1 mouse cellular context compared by ENCODE assay signal in genomic region chr5:53326023-53326422, GRCm38 (mm10).
TF ChIP-seq lines count a peak whose summit lies in the region.

No protein-coding gene starts in this region.

TF ChIP-seq in CH12.LX, 34 proteins besides CTCF, POLR2A, EP300 and RAD21 (continued from another document):
- no peak for TF ChIP-seq GABPA (IDR thresholded peaks at IDR 0.05; ENCODE audit: insufficient replicate concordance, low read depth, low read length)
- TF ChIP-seq ELF1 (IDR thresholded peaks at IDR 0.05; ENCODE audit: low read depth, low read length), result peak; percentile 63; the same call in 1 of the 2 replicates
- no peak for TF ChIP-seq JUN (IDR thresholded peaks at IDR 0.05; ENCODE audit: insufficient read depth, low read depth, low read length)
- 0 out of 2 replicates have a peak, but pooled peaks have one; percentile 17 for TF ChIP-seq JUND (conservative IDR thresholded peaks at IDR 0.05; ENCODE audit: low read depth, low read length)
- no peak for TF ChIP-seq TBP (conservative IDR thresholded peaks at IDR 0.05; ENCODE audit: low read depth, low read length)
- TF ChIP-seq SMC3 (IDR thresholded peaks at IDR 0.05; ENCODE audit: low read depth, low read length), result peak; percentile 89
- TF ChIP-seq ZC3H11A (IDR thresholded peaks at IDR 0.05; ENCODE audit: low read depth, low read length), result peak; percentile 80
- no peak for TF ChIP-seq CHD2 (IDR thresholded peaks at IDR 0.05; ENCODE audit: low read length)
- TF ChIP-seq IRF4 (IDR thresholded peaks at IDR 0.05; ENCODE audit: low read depth, low read length), result peak; percentile 52
- TF ChIP-seq HCFC1 (IDR thresholded peaks at IDR 0.05; ENCODE audit: low read depth, low read length), result no peak
- no peak for TF ChIP-seq POLR2AphosphoS2 (IDR thresholded peaks at IDR 0.05; ENCODE audit: low read depth, low read length)
- no peak for TF ChIP-seq ZKSCAN1 (IDR thresholded peaks at IDR 0.05; ENCODE audit: borderline replicate concordance, low read depth, low read length)
- TF ChIP-seq ZNF384 (IDR thresholded peaks at IDR 0.05; ENCODE audit: low read depth, low read length), result no peak
